Mouse (Mus musculus) 3134 (cell line): ENCODE data around the gene Khdrbs1.

Experiments
- DNase-seq: peaks from one replicate; pipeline ENCODE4 v3.0.0-alpha.2; 2011; ENCODE audit warnings: low spot score; ENCODE audit not compliant: insufficient read length; ENCODE audit errors: extremely low read depth

Gene Khdrbs1

GRCm38 (mm10) chr4:129683901-129684493, 58.1 kb downstream of the Khdrbs1 start:
- DNase-seq = no peak

DNA sequence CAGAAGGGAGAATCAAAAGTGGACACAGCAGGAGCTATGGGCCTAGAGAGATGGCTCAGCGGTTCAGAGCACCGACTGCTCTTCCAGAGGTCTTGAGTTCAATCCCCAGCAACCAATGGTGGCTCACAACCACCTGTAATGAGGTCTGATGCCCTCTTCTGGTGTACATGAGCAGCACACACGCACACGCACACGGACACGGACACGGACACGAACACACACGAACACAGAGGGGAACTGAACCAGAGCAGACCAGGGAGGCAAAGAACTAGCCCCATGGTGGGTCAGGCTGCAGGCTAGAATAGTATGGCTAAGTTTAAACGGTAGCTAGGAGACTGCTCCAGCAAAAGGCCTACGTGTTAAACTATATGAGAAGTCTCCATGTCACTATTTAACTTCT, 60.3 kb downstream of the Khdrbs1 start:
- DNase-seq = no peak

DNA sequence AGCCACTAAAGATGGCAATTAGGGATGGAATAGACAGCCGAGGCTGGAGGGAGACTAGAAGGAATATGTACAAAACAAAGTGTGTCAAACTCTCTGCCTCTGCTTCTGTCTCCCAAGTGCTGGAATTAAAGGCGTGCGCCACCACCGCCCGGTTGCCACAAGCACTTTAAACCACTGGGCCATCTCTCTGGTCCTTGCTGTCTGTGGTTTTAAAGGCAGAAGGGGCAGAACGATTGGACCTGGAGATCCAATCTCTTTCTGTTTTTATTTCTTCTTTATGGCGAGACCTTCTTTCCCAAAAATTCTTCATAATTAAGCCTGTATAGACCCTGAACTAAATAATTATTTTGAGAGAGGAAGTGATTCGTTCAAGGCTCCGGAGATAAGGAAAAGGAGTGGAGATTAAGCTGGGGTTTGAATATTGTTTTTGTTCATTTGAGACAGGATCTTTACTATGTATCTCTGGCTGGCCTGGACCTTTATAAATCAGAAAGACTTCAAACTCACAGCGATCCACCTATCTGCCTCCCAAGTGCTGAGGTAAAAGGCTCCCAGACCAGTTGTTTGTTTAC, 69.1 kb downstream of the Khdrbs1 start:
- no peak for DNase-seq

- DNase-seq = peak; percentile 83
Measured at GRCm38 (mm10) chr4:129672083-129672877, 69.8 kb downstream of the Khdrbs1 start, which contains the start of gene Kpna6. Gene Kpna6, minus strand, starts transcription at chr4:129672767.

- DNase-seq = no peak
Measured at GRCm38 (mm10) chr4:129671491-129672082, 70.5 kb downstream of the Khdrbs1 start.

GRCm38 (mm10) chr4:129662255-129662813, 79.8 kb downstream of the Khdrbs1 start:
- no peak for DNase-seq

DNA sequence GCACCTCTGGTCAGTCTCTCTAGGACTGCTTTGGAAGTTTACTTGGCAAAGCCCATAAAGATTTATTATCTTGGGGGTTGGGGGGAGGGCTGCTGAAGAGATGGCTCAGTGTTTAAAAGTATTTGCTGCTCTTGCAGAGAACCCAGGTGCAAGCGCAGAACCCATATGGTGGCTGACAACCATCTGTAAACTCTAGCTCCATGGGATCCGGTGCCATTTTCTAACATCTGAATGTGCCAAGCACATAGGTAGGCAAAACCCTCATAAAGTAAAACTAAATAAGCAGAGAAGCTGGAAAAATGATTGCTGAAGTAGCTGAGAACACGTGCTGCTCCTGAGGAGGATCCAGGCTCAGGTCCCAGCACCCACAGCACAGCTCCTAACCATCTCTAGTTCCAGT, 80.5 kb downstream of the Khdrbs1 start:
- no peak for DNase-seq

DNA sequence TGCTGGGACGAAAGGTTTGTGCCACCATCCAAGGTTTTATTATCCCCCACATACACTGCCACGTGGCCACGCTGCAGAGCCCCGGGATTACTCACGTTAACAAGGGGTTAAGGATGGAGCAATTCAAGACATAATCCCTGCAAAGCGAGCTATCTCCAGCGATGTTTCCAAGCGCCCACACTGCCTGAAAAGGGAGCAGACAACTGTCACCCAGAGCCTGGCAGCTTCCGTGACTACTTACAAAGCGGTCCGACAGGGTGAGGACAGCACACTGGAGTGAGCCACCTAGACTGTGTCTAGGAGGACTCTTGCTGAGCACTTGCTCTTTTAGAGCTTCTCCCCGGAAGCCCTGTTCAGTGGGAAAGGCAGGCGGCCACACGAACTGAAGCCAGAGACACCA, 87.3 kb downstream of the Khdrbs1 start:
- DNase-seq = no peak
